Mouse (Mus musculus) liver, embryonic 18 days (tissue): Measurements from ENCODE around the gene Bpifb9a. TPM values are rescaled to one million over a fixed set of nuclear protein-coding genes. Genes with fewer than 3 reads are reported as not detected.

ENCODE experiments used
- polyA plus RNA-seq: library from polyadenylated mRNA; depleted of rRNA; stranded (reverse); fragments of >200 nt; gene quantifications from 2 replicates; pipeline ENCODE4 v1.2.3, GENCODE M21; 2012; rRNA removed

Bpifb9a gene
- 0.01 TPM in 1 of 2 replicates, not detected in the other for polyA plus RNA-seq

DNA sequence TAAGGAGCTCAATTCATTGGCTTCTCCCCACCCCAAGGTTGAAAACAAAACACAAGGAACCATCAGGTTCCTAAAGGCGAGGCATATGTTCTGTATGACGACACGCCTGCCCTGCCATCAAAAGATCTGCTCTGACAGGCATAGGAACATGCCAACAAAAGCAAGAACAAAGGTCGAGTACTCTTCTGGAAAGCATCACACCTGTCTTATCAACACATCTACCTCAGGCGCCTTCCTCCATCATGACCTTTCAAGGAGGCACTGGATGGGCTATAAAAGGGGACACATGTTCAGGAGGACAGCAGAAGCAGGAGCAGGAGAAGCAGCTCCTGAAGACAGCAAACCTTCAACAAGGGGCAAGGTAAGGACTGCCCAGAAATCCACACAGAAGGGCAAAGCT, at the start of gene Bpifb9a:
Gene Bpifb9a, plus strand, starts transcription at position 301 of the 400 bp plus-strand sequence.

DNA sequence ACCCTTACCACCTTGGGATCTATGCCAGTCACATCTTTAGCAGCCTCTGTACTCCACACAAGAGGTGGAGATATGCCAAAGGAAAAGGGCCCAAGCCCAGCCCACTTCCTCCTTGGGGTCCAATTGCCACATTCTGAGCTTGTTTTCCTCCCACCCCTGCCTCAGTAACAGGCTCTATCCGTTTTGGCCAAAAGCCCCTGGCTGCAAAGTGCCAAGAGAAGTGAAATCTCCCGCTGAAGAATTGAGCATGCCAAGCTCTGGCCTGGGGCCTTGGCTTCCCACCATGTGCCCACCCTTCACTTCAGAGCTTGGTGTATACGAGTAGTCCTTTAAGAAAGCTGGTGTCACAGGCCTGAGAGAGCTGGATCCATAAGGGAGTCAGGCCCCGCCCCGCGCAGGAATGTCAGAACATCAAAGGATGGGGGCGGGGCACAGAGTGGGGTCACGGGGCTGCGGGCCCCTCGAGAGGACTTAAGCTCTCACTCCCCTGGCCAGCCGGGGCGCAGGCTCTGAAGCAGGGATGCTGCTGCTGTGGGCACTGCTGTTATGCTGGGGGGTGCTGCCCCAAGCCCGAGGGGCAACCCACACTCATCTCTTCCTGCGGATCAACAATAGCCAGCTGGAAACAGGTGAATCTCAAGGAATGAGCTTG, 34.3 kb upstream of the Bpifb9a start, which contains the start of gene Bpifb5:
Gene Bpifb5, plus strand, starts transcription at position 478 of the 652 bp plus-strand sequence.

DNA sequence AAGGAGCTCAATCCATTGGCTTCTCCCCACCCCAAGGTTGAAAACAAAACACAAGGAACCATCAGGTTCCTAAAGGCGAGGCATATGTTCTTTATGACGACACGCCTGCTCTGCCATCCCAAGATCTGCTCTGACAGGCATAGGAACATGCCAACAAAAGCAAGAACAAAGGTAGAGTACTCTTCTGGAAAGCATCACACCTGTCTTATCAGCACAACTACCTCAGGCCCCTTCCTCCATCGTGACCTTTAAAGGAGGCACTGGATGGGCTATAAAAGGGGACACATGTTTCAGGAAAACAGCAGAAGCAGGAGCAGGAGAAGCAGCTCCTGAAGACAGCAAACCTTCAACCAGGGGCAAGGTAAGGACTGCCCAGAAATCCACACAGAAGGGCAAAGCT, 49.3 kb downstream of the Bpifb9a start, which contains the start of gene Bpifb9b:
Gene Bpifb9b, plus strand, starts transcription at position 301 of the 400 bp plus-strand sequence.

Other genes with a start within 250 kb of the Bpifb9a start
- not detected in 2 replicates for gene Bpifa2, start 249.6 kb upstream of the Bpifb9a start, polyA plus RNA-seq
- not detected in 2 replicates for gene Bpifa3, start 127.5 kb upstream of the Bpifb9a start, polyA plus RNA-seq
- gene Bpifa1, start 115.0 kb upstream of the Bpifb9a start, polyA plus RNA-seq = not detected in 2 replicates
- gene Bpifa5, start 95.2 kb upstream of the Bpifb9a start, polyA plus RNA-seq = not detected in 2 replicates
- 0.05 and 0.07 TPM in 2 replicates for gene Bpifb1, start 67.0 kb upstream of the Bpifb9a start, polyA plus RNA-seq
- not detected in 2 replicates for gene Bpifb5, start 34.1 kb upstream of the Bpifb9a start, polyA plus RNA-seq
- gene Bpifb9b, start 49.4 kb downstream of the Bpifb9a start, polyA plus RNA-seq = not detected in 2 replicates
- 9.5 and 15.7 TPM in 2 replicates for gene Cdk5rap1, start 115.2 kb downstream of the Bpifb9a start, polyA plus RNA-seq
- gene Snta1, start 150.2 kb downstream of the Bpifb9a start, polyA plus RNA-seq = 4.0 and 4.5 TPM in 2 replicates
- 4.2 and 4.5 TPM in 2 replicates for gene Cbfa2t2, start 178.6 kb downstream of the Bpifb9a start, polyA plus RNA-seq